Mouse (Mus musculus) midbrain, embryonic 12.5 days (tissue): ENCODE results near the gene Cnot2. TPM values are rescaled to one million over a fixed set of nuclear protein-coding genes. Genes with fewer than 3 reads are reported as not detected.
"Not testable (repeated sequence)": the region's sequence is repeated elsewhere in the genome, so short reads cannot be mapped to it uniquely, and the experiment has no call there.

ENCODE experiments used
- ATAC-seq: fragments of 200-750 bp; cut with Nextera tagmentation; 2 replicates; pipeline ENCODE4 v1.8.0; 2017; ENCODE audit warnings: low read depth, moderate TSS enrichment, moderate library complexity; ENCODE audit not compliant: low FRiP score
- H3K27ac ChIP-seq: fragments of 300-500 bp; sonication (generic); replicated peaks from 2 replicates; pipeline ENCODE4 v1.5.1; 2016; ENCODE audit warnings: mild to moderate bottlenecking
- H3K27me3 ChIP-seq: fragments of 300-500 bp; sonication (generic); 2 replicates; pipeline ENCODE4 v1.6.1; 2016; ENCODE audit warnings: mild to moderate bottlenecking
- H3K36me3 ChIP-seq: fragments of 300-500 bp; sonication (generic); 2 replicates; pipeline ENCODE4 v1.6.1; 2016
- H3K4me1 ChIP-seq: fragments of 300-500 bp; sonication (generic); 2 replicates; pipeline ENCODE4 v1.6.1; 2016
- H3K4me2 ChIP-seq: fragments of 300-500 bp; sonication (generic); replicated peaks from 2 replicates; pipeline ENCODE4 v1.6.1; 2016; ENCODE audit warnings: mild to moderate bottlenecking, moderate library complexity
- H3K4me3 ChIP-seq: fragments of 300-500 bp; sonication (generic); 2 replicates; pipeline ENCODE4 v1.5.1; 2016; ENCODE audit warnings: mild to moderate bottlenecking
- H3K9ac ChIP-seq: fragments of 300-500 bp; sonication (generic); replicated peaks from 2 replicates; pipeline ENCODE4 v1.6.1; 2016; ENCODE audit warnings: mild to moderate bottlenecking, moderate library complexity
- H3K9me3 ChIP-seq: fragments of 300-500 bp; sonication (generic); 2 replicates; pipeline ENCODE4 v1.6.1; 2016; ENCODE audit warnings: mild to moderate bottlenecking
- WGBS: fragments of 180-500 bp; shearing (Covaris S2); methylation state at CpG from one replicate; pipeline ENCODE4 v1.1.7; 2016; 5-methylcytosine and 5-hydroxymethylcytosine counted together
- polyA plus RNA-seq: library from polyadenylated mRNA; unstranded; fragments of >200 nt; fragmentation: Nextera tagmentation; extraction: Ambion mirVana; gene quantifications from 2 replicates; pipeline ENCODE4 v1.2.1, GENCODE M21; 2016

Cnot2 gene
- polyA plus RNA-seq = 122 and 123 TPM in 2 replicates

DNA sequence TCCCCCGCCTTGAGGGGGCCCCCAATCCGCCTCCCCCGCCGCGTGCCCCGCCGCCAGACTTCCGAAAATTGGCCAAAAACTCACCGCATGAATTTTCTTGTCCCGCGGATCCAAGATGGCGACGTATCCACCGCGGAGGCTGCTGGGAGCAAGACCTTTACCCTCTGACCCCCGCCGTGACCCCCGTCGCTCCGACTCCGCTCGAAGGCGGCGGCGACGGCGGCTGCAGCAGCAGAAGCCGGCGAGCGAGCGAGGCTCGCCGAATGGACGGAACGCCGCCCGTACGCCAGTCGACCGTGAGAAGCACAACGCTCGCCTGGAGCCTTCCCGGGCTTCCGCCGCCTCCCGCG lies at the start of gene Cnot2:
Gene Cnot2 (minus strand): TSS at position 143 of the 350 bp plus-strand sequence.
- ATAC-seq = peak; percentile 84
- Histone ChIP-seq H3K4me2 (peak within 1 kb of the TSS; percentile 75), H3K9ac (peak within 1 kb of the TSS; percentile 97), H3K4me1 (peaks cover 14% of the 10 kb centered on the region), H3K4me3 (peak within 1 kb of the TSS; percentile 97), H3K27me3 (no peaks in the 10 kb centered on the region), H3K27ac (peak within 1 kb of the TSS; percentile 98), H3K9me3 (no peaks in the 10 kb centered on the region), H3K36me3 (peaks cover 4% of the 10 kb centered on the region; the same call in 1 of the 2 replicates)
- 1% methylated on average over 46 of the region's 47 CpGs for WGBS

DNA sequence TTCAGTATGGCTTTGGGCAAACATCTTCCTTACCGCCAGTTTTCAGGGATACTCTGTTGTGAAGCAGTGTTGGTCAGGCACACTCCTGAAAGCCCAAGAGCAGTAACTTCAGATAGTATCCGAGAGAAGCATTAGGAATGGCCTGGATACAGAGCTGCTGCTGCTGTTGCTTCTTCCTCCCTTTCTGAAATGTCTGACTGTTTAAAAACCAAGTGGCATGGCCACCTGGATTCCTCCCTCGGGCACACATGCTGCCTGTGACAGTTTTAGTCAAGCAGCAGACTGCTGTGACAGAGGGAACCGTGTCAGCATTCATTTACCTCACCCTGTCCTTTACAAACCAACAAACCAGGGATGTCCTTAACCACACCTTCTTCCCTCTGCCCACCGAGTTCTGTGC lies 47.6 kb upstream of the Cnot2 start:
- Histone ChIP-seq H3K36me3 (no peaks in the 10 kb centered on the region), H3K9ac (no peak overlapping the region), H3K9me3 (no peaks in the 10 kb centered on the region), H3K4me2 (no peak overlapping the region), H3K4me1 (no peaks in the 10 kb centered on the region), H3K27me3 (no peaks in the 10 kb centered on the region), H3K4me3 (no peak overlapping the region), H3K27ac (no peak overlapping the region)
- WGBS = 85% methylated on average over 5 of the region's 5 CpGs
- ATAC-seq = no peak

DNA sequence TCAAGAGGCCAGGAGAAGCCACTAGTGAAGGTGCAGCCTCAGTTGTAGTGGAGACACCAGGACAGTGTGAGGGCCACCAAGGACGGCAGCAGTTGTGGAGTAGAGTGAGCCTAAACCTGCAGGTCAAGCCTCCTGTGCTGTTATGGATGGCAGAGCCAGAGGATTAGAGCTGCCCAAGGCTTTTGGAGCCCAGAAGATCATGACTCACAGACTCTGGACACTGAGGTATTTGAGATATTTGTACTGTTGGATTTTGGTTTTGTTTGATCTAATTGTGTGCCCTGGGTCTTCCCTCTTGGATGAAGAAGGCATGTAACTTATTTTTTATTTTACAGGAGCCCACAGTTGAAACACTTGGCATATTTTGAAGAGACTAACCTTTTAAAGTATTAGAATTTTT lies 44.7 kb upstream of the Cnot2 start:
- Histone ChIP-seq H3K27ac (no peak overlapping the region), H3K4me2 (no peak overlapping the region), H3K4me3 (no peak overlapping the region), H3K9ac (no peak overlapping the region), H3K27me3 (no peaks in the 10 kb centered on the region), H3K36me3 (no peaks in the 10 kb centered on the region), H3K9me3 (no peaks in the 10 kb centered on the region), H3K4me1 (no peaks in the 10 kb centered on the region)
- no peak for ATAC-seq
- WGBS = 80% methylated on average over 1 of the region's 1 CpGs

DNA sequence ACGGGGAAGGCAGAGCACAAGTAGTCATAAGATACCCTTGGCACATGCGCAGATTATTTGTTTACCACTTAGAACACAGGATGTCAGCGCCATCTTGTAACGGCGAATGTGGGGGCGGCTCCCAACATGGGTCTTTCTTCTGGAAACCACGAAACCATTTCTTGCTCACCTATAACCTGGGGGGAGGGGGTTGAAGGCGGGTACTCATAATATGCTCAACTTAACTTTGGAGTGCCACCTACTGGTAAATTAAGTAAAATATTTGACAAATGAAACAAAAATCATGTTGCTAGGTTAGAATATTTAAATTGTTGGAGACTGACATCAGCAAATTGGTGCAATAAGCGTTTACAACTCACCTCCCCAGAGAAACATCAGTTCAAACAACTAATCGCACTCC lies 31.9 kb upstream of the Cnot2 start:
- not testable (repeated sequence) for H3K4me1 ChIP-seq, H3K36me3 ChIP-seq, H3K27me3 ChIP-seq, ATAC-seq, H3K9ac ChIP-seq, H3K9me3 ChIP-seq, H3K4me2 ChIP-seq, H3K4me3 ChIP-seq, H3K27ac ChIP-seq
- 92% methylated on average over 9 of the region's 10 CpGs for whole genome bisulfite sequencing

DNA sequence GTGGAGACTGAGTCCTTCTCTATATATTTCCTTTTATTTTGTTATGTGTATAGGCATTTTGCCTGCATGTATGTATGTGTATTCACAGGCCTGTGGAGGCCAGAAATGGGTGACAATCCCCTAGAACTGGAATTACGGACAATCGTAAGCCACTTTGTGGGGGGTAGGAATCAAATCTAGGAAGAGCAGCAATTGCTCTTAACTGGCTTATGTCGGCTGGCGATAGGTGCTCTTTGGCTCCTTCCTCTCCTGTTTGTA lies 23.5 kb upstream of the Cnot2 start:
- no peak overlapping the region for H3K4me2 ChIP-seq
- H3K4me1 ChIP-seq = no peaks in the 10 kb centered on the region
- H3K36me3 ChIP-seq = no peaks in the 10 kb centered on the region
- no peaks in the 10 kb centered on the region for H3K27me3 ChIP-seq
- H3K9me3 ChIP-seq = no peaks in the 10 kb centered on the region
- no peak for ATAC-seq
- no peak overlapping the region for H3K9ac ChIP-seq
- no peak overlapping the region for H3K27ac ChIP-seq
- H3K4me3 ChIP-seq = no peak overlapping the region
- 95% methylated on average over 4 of the region's 4 CpGs for WGBS

DNA sequence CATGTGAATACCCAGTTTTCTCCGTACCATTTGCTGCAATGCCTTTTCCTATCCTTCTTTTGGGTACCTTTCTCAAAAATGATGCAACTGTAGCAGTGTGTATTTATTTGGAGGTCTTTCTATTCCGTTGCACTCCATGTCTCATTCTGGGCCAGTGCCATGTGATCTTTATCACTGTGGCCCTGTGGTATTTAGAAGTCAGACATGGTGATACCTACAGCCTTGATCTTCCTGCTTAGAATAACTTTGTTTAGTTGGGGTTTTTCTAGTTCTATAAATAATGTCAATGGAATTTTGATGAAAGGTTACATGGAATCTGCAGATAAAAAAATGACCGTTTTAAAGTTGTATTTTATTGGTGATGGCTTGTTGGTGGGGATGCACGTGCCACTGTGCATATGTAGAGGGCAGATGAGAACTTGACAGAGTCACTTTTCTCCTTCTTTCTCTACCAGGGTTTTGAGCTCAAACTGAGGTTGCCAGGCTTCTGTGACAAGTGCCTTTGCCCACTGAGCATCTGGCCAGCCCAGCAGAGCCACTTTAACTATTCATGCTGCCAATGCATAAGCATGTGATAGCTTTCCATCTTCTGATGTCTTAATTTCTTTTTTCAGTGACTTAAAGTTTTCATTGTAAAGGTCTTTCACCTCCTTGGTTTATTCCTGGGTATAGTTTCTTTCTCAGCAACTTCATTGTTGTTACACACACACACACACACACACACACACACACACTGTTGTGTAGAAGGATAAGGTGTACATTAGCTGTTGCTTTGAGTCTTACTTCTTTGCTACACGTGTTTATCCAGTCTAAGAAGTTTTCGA lies 23.0 kb upstream of the Cnot2 start:
- Histone ChIP-seq H3K27ac (no peak overlapping the region), H3K9ac (no peak overlapping the region), H3K4me1 (no peaks in the 10 kb centered on the region), H3K9me3 (no peaks in the 10 kb centered on the region), H3K36me3 (no peaks in the 10 kb centered on the region), H3K4me3 (no peak overlapping the region), H3K4me2 (no peak overlapping the region), H3K27me3 (no peaks in the 10 kb centered on the region)
- 87% methylated on average over 6 of the region's 6 CpGs for WGBS
- no peak for ATAC-seq

DNA sequence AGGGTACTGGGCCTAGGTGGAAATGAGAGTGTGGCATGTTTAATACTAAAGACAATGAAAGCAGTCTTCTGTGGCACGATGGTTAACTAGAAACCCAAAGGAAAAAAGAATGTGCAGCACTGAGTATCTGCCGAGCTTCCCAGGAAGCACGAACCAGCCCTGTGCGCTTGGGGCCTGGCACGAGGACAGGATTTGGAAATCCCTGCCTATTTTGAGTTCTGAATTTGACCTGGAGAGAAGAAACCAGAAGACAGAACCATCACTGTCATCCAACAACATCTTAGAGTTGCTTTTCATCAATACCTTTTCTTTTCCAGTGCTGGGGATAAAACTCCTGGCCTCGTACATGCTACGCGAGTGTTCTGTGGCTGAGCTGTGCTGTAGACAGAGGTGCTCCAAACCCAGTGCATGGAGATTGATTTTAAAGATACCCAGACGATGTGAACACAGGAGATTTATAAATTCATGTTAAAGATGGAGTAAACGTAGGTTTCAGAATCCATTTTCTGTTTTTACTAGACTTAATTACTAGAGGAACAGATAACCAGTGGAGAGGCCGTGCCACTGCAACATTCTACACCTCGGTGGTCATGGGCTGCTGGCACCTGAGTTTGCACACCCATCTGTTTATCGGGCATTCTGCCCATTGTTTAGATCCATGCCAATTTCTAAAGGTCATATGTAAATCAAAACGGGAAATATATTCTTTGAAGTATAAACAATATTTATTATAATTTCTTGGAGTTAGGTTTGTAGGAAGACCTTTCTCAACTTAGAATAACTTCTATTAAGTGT lies 17.9 kb upstream of the Cnot2 start:
- Histone ChIP-seq H3K27ac (no peak overlapping the region), H3K9ac (no peak overlapping the region), H3K36me3 (no peaks in the 10 kb centered on the region), H3K9me3 (no peaks in the 10 kb centered on the region), H3K27me3 (no peaks in the 10 kb centered on the region), H3K4me3 (no peak overlapping the region), H3K4me1 (no peaks in the 10 kb centered on the region), H3K4me2 (no peak overlapping the region)
- no peak for ATAC-seq
- WGBS = 88% methylated on average over 14 of the region's 14 CpGs

DNA sequence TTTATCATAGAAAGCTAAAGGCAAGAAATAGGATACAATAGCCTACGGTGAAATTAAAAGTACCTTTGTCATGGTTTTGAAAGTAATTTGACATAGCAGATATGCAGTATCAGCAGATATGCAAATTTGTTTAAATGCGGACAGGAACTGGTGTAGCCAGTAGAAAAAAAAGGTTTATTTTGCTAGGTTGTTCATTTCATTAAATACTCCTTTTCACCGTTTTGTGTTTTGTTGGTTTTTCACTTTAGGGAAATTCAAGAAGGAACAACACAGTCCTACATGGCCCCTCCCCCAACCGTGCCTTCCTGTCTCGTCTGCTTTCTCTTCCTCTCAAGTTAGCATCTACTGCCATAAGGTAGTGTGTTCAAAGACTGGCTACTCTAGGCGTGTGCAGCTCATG lies 1.4 kb upstream of the Cnot2 start:
- Histone ChIP-seq H3K4me1 (peaks cover 14% of the 10 kb centered on the region), H3K4me2 (peak overlapping the region; percentile 75), H3K27ac (no peak overlapping the region), H3K36me3 (peaks cover 4% of the 10 kb centered on the region; the same call in 1 of the 2 replicates), H3K9me3 (no peaks in the 10 kb centered on the region), H3K9ac (no peak overlapping the region), H3K4me3 (peak overlapping the region; percentile 97), H3K27me3 (no peaks in the 10 kb centered on the region)
- ATAC-seq = no peak
- 33% methylated on average over 6 of the region's 6 CpGs for WGBS

DNA sequence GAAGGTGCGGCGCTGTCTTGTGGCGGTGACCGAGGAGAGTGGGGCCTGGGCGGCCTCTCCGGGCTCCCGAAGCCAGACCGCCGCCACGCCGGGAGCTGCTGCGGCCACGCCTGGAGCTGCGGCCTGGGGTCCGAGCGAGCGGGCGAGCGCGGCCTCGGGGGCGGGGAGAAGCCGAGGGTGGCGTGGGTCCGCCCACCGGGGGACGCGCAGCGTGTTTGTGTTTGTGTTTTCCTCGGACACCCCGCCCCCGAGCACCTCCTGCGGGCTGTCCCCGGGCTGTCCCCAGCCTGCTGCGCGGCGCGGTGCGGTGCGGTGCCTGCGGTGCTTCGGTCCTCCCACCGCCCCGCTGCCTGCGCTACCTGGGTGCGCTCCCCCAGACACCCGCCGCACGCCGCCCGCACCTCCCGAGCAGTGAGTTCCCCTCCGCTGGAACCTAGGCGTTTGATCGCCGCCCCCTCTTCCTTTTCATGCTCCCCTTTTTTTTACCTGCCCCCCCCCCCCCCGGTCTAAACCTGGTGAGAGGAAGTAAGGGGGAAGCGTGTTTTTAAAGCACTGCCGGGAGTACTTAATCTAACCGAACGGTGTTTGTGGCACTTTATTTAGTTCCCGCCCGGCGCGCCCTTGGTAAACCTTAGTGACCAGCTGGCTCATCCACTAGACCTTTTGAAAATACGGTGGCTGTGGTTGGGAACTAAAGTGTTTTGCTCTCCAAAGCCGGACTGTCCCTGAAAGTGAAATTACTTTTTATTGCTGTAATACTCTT lies 589 bp upstream of the Cnot2 start:
- Histone ChIP-seq H3K27me3 (no peaks in the 10 kb centered on the region), H3K4me3 (peak overlapping the region; percentile 97), H3K9me3 (no peaks in the 10 kb centered on the region), H3K9ac (peak overlapping the region; percentile 97), H3K4me2 (peak overlapping the region; percentile 75), H3K4me1 (peaks cover 14% of the 10 kb centered on the region), H3K36me3 (peaks cover 4% of the 10 kb centered on the region; the same call in 1 of the 2 replicates), H3K27ac (peak overlapping the region; percentile 98)
- peak; percentile 85 for ATAC-seq
- under 1% methylated on average over 60 of the region's 67 CpGs for WGBS

DNA sequence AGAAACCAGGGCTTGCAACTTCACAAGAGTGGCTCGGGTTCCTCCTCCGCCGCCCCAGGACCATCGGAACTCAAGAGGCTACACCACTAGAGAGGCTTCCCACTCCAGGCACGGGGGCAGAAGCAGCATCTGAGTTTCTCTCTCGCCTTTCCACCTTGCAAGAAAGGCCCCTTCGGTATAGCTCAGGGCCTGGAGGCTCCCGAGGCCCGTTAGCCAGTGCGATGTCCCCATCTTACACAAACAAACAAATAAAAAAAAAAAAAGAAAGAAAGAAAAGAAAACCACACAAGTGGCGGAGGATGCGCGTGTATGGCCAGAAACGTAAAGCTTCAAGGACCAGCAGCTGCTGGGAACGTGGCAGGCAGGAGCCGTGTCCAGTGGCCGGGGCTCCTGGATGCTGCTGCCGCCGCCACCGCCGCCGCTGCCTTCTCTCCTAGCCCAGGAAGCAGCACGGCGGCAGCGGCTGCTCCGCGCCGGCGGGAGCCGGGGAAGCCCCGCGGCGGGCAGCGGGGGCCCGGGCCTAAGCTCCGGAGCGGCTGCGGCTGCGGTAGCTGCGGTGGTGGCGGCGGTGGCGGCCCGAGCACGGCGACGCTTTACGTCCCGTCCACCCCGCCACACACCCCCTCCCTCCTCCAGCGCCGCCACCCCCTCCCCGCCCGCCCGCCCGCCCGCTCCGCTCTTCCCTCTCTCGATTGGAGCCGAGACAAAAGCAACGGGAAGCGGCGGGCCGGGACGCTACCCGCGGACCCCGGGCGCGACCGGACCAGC lies 536 bp downstream of the Cnot2 start:
- peaks cover under 1% of the 10 kb centered on the region; the same call in 1 of the 2 replicates for H3K36me3 ChIP-seq
- ATAC-seq = peak; percentile 80
- peak overlapping the region; percentile 75 for H3K4me2 ChIP-seq
- H3K4me1 ChIP-seq = peaks cover 14% of the 10 kb centered on the region
- no peaks in the 10 kb centered on the region for H3K9me3 ChIP-seq
- H3K4me3 ChIP-seq = peak overlapping the region; percentile 97
- H3K9ac ChIP-seq = peak overlapping the region; percentile 97
- no peaks in the 10 kb centered on the region for H3K27me3 ChIP-seq
- under 1% methylated on average over 53 of the region's 71 CpGs for WGBS
- peak overlapping the region; percentile 98 for H3K27ac ChIP-seq

DNA sequence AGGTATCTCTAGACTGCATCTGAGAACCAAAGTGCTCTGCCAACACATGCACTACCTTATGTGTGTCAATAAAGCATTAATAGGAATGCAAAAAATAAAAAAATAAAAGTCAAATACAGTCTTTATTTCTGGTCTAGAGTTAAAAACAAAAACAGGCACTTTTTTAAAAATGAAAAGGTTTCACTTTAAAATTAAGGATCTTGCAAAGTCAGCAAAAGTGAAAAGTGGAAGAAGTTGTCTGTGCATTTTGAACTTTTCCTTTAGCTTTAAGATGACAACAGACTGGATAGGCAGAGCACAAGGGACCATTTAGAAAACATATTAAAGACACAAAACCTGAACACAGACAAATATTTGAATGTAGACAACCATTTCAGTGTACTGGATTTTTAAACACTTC lies 1.8 kb downstream of the Cnot2 start:
- H3K4me3 ChIP-seq = peak overlapping the region; percentile 97; the same call in 1 of the 2 replicates
- no peak for ATAC-seq
- H3K9ac ChIP-seq = no peak overlapping the region; the same call in 1 of the 2 replicates
- no peaks in the 10 kb centered on the region for H3K36me3 ChIP-seq
- H3K4me1 ChIP-seq = peaks cover 14% of the 10 kb centered on the region
- H3K27me3 ChIP-seq = no peaks in the 10 kb centered on the region
- H3K9me3 ChIP-seq = no peaks in the 10 kb centered on the region
- H3K4me2 ChIP-seq = peak overlapping the region; percentile 75
- no peak overlapping the region for H3K27ac ChIP-seq
